Mouse (Mus musculus) spleen, adult 12 weeks (tissue): Measurements from ENCODE around the gene Zdhhc14.
A peak's percentile ranks its signal among the peaks of the same experiment; 100 is the strongest.

Experiments used
- DNase-seq: peaks from one replicate; pipeline ENCODE4 v3.0.0; 2022; ENCODE audit warnings: low spot score

Zdhhc14 gene

GRCm38 (mm10) chr17:5504969-5505368 is 12.6 kb downstream of the Zdhhc14 start:
- no peak for DNase-seq

- peak; percentile 38 for DNase-seq
These were observed 14.2 kb downstream of the Zdhhc14 start for GRCm38 (mm10) chr17:5506553-5506952.

- peak; percentile 65 for DNase-seq
These were observed 14.6 kb downstream of the Zdhhc14 start for GRCm38 (mm10) chr17:5506988-5507387.

GRCm38 (mm10) chr17:5508030-5508429 is 15.7 kb downstream of the Zdhhc14 start:
- DNase-seq: no peak

- no peak for DNase-seq
These were observed 18.2 kb downstream of the Zdhhc14 start for GRCm38 (mm10) chr17:5510564-5510963.

- no peak for DNase-seq
These were observed 19.4 kb downstream of the Zdhhc14 start for GRCm38 (mm10) chr17:5511724-5512123.

GRCm38 (mm10) chr17:5519466-5519865 is 27.1 kb downstream of the Zdhhc14 start:
- no peak for DNase-seq

- no peak for DNase-seq
These were observed 27.7 kb downstream of the Zdhhc14 start for GRCm38 (mm10) chr17:5519910-5520592.

GRCm38 (mm10) chr17:5521532-5521931 is 29.2 kb downstream of the Zdhhc14 start:
- no peak for DNase-seq

GRCm38 (mm10) chr17:5529552-5529951 is 37.2 kb downstream of the Zdhhc14 start:
- DNase-seq: no peak

GRCm38 (mm10) chr17:5532816-5533215 is 40.5 kb downstream of the Zdhhc14 start:
- no peak for DNase-seq

GRCm38 (mm10) chr17:5535357-5535756 is 43.0 kb downstream of the Zdhhc14 start:
- peak; percentile 45 for DNase-seq

- DNase-seq: no peak
These were observed 44.1 kb downstream of the Zdhhc14 start for GRCm38 (mm10) chr17:5536259-5537094.

GRCm38 (mm10) chr17:5537095-5537575 is 44.8 kb downstream of the Zdhhc14 start:
- DNase-seq: no peak

GRCm38 (mm10) chr17:5542177-5542576 is 49.8 kb downstream of the Zdhhc14 start:
- DNase-seq: no peak

GRCm38 (mm10) chr17:5544065-5544464 is 51.7 kb downstream of the Zdhhc14 start:
- no peak for DNase-seq

GRCm38 (mm10) chr17:5545065-5545464 is 52.7 kb downstream of the Zdhhc14 start:
- DNase-seq: no peak

GRCm38 (mm10) chr17:5548546-5548945 is 56.2 kb downstream of the Zdhhc14 start:
- no peak for DNase-seq

- no peak for DNase-seq
These were observed 57.1 kb downstream of the Zdhhc14 start for GRCm38 (mm10) chr17:5549460-5549859.

GRCm38 (mm10) chr17:5550444-5550843 is 58.1 kb downstream of the Zdhhc14 start:
- no peak for DNase-seq

- no peak for DNase-seq
These were observed 58.8 kb downstream of the Zdhhc14 start for GRCm38 (mm10) chr17:5551136-5551535.

GRCm38 (mm10) chr17:5552036-5552760 is 59.8 kb downstream of the Zdhhc14 start:
- DNase-seq: no peak

- DNase-seq: no peak
These were observed 61.2 kb downstream of the Zdhhc14 start for GRCm38 (mm10) chr17:5553556-5553955.
